Mouse (Mus musculus) adrenal gland, adult 8-10 months (tissue): ENCODE measurements around the gene Ythdf2. TPM values are rescaled to one million over a fixed set of nuclear protein-coding genes. Genes with fewer than 3 reads are reported as not detected.

Source experiments
- DNase-seq: peaks from one replicate; pipeline ENCODE4 v3.0.0; 2022
- microRNA-seq, 2 experiments: library from miRNA; unstranded; fragments of <30 nt; microRNA quantifications; one replicate each; pipeline ENCODE4 v1.2.0; 2022
- total RNA-seq, 4 experiments: library from RNA; stranded (reverse); gene quantifications; 2 replicates each; pipeline ENCODE4 v1.2.4; 2022

Gene Ythdf2
- total RNA-seq, 4 experiments from 2014 or later, result 48.1 to 62.4 (median 55.0) TPM

DNA sequence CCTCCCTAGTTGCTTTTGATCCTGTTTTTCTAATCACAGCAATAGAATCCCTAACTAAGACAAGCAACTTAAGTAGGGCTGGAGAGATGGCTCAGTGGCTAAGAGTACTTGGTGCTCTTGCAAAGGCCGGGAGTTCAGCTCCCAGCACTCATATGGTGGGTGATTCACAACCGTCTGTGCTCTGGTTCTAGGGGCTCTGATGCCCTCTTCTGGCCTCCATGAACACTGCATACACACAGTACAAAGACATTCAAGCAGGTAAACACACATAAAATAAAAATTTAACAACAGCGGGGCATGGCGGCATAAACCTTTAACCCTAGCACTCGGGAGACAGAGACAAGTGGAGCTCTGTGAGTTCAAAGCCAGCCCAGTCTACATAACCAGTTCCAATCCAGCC is 65.9 kb downstream of the Ythdf2 start:
- DNase-seq, result no peak

DNA sequence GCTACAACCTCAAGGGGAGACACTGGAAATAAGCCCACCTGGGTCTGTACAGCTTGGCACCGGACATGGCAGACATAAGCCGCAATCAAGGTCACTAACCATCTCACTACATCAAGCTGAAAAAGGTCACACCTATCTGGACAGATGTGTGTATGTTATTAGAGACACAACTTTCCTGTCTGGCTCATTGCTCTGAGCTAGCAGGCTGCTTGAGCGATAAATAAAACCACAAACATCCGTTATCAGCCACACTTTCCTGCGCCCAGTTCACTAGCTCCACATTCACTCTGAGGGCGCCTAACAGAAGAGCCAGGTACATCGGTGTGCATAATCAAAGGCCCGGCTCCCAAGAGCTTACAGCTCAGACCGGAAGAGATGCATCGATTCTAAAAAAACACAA is 67.0 kb downstream of the Ythdf2 start:
- no peak for DNase-seq

GRCm38 (mm10) chr4:132144080-132144841 is 67.8 kb downstream of the Ythdf2 start, which contains the start of gene Oprd1:
TSS of gene Oprd1 (minus strand) at chr4:132144486.
- DNase-seq, result no peak

GRCm38 (mm10) chr4:132138640-132139039 is 73.5 kb downstream of the Ythdf2 start:
- no peak for DNase-seq

- DNase-seq, result no peak
Observed at GRCm38 (mm10) chr4:132137013-132137412, 75.1 kb downstream of the Ythdf2 start.

Small RNA genes lying within 50 kb of the gene (microRNA-seq; reads per million reads assigned to microRNA genes)
- gene Gm22033, result 0 reads per million in 2 experiments

Other genes starting within 250 kb of the Ythdf2 start
- gene Gm10300, start 137.6 kb downstream of the Ythdf2 start, total RNA-seq, result under 1 TPM; 0.17 to 0.65 (median 0.40) TPM
- 10 to 100 TPM; 44.7 to 57.0 (median 55.7) TPM for gene Epb41, start 137.0 kb downstream of the Ythdf2 start, total RNA-seq
- gene Oprd1, start 67.8 kb downstream of the Ythdf2 start, total RNA-seq, result 1 to 10 TPM in 2 of 4 experiments, under 1 TPM in 2; 0.70 to 1.4 (median 0.93) TPM
- 10 to 100 TPM; 16.3 to 24.8 (median 19.3) TPM for gene Gmeb1, start 49.3 kb upstream of the Ythdf2 start, total RNA-seq
- gene Taf12, start 62.1 kb upstream of the Ythdf2 start, total RNA-seq, result 10 to 100 TPM; 25.6 to 33.0 (median 29.5) TPM
- 1 to 10 TPM; 2.6 to 5.1 (median 3.9) TPM for gene Rab42, start 91.1 kb upstream of the Ythdf2 start, total RNA-seq
- gene Trnau1ap, start 117.2 kb upstream of the Ythdf2 start, total RNA-seq, result 10 to 100 TPM; 29.4 to 44.1 (median 41.8) TPM
- 10 to 100 TPM; 12.7 to 18.0 (median 15.7) TPM for gene Rcc1, start 141.3 kb upstream of the Ythdf2 start, total RNA-seq
- 10 to 100 TPM; 53.7 to 67.7 (median 58.6) TPM for gene Phactr4, start 210.2 kb upstream of the Ythdf2 start, total RNA-seq